Mouse (Mus musculus): Measurements from ENCODE around the gene Mycl. TPM values are rescaled to one million over a fixed set of nuclear protein-coding genes. Genes with fewer than 3 reads are reported as not detected.
"Not testable (repeated sequence)": the region's sequence is repeated elsewhere in the genome, so short reads cannot be mapped to it uniquely, and the experiment has no call there.

Mycl gene
- polyA plus RNA-seq, 1 experiment from 2014 or later: 82.3 TPM

GRCm38 (mm10) chr4:122983486-122984261, 11.8 kb upstream of the Mycl start:
- no peaks in the 10 kb centered on the region for H3K36me3 ChIP-seq
- peak overlapping the region; percentile 50; the same call in 1 of the 2 replicates for H3K27ac ChIP-seq
- no peaks in the 10 kb centered on the region for H3K9me3 ChIP-seq
- 25% methylated on average over 17 of the region's 17 CpGs for WGBS
- peaks cover 38% of the 10 kb centered on the region for H3K27me3 ChIP-seq (ENCODE audit: insufficient read depth, poor library complexity, severe bottlenecking)
- peaks cover 24% of the 10 kb centered on the region for H3K4me1 ChIP-seq (replicated peaks)
- no peak for DNase-seq (ENCODE audit: low spot score)
- H3K4me3 ChIP-seq: peak overlapping the region; percentile 39

- 56% methylated on average over 8 of the region's 8 CpGs for WGBS
- H3K9me3 ChIP-seq: no peaks in the 10 kb centered on the region
- no peak overlapping the region for H3K27ac ChIP-seq
- peaks cover 38% of the 10 kb centered on the region for H3K27me3 ChIP-seq (ENCODE audit: insufficient read depth, poor library complexity, severe bottlenecking)
- H3K4me1 ChIP-seq (replicated peaks): peaks cover 24% of the 10 kb centered on the region
- H3K36me3 ChIP-seq: no peaks in the 10 kb centered on the region
- DNase-seq (ENCODE audit: low spot score): peak; percentile 49
- H3K4me3 ChIP-seq: no peak overlapping the region
Measured at GRCm38 (mm10) chr4:122985110-122985509, 10.3 kb upstream of the Mycl start.

GRCm38 (mm10) chr4:122987421-122987820, 8.0 kb upstream of the Mycl start:
- DNase-seq (ENCODE audit: low spot score): no peak
- Histone ChIP-seq H3K27ac (no peak overlapping the region), H3K27me3 (ENCODE audit: insufficient read depth, poor library complexity, severe bottlenecking) (peaks cover 22% of the 10 kb centered on the region), H3K36me3 (no peaks in the 10 kb centered on the region), H3K9me3 (0 out of 2 replicates have a peak, but pooled peaks cover 7% of the 10 kb centered on the region), H3K4me1 (replicated peaks) (peaks cover 17% of the 10 kb centered on the region), H3K4me3 (no peak overlapping the region)
- 85% methylated on average over 4 of the region's 4 CpGs for WGBS

GRCm38 (mm10) chr4:122988004-122988403, 7.4 kb upstream of the Mycl start:
- H3K9me3 ChIP-seq, H3K4me3 ChIP-seq, H3K36me3 ChIP-seq, H3K27ac ChIP-seq: not testable (repeated sequence)
- WGBS: 50% methylated on average over 3 of the region's 3 CpGs
- H3K27me3 ChIP-seq (ENCODE audit: insufficient read depth, poor library complexity, severe bottlenecking): peaks cover 17% of the 10 kb centered on the region
- peaks cover 11% of the 10 kb centered on the region for H3K4me1 ChIP-seq (replicated peaks)
- peak; percentile 22 for DNase-seq (ENCODE audit: low spot score)

- no peak overlapping the region for H3K27ac ChIP-seq
- H3K36me3 ChIP-seq: no peaks in the 10 kb centered on the region
- 88% methylated on average over 1 of the region's 1 CpGs for WGBS
- H3K4me3 ChIP-seq: no peak overlapping the region
- no peaks in the 10 kb centered on the region for H3K27me3 ChIP-seq (ENCODE audit: insufficient read depth, poor library complexity, severe bottlenecking)
- DNase-seq (ENCODE audit: low spot score): no peak
- peaks cover 15% of the 10 kb centered on the region for H3K4me1 ChIP-seq (replicated peaks)
- 0 out of 2 replicates have a peak, but pooled peaks cover 7% of the 10 kb centered on the region for H3K9me3 ChIP-seq
Measured at GRCm38 (mm10) chr4:122991177-122991576, 4.3 kb upstream of the Mycl start.

- DNase-seq (ENCODE audit: low spot score): no peak
- no peaks in the 10 kb centered on the region for H3K36me3 ChIP-seq
- H3K4me3 ChIP-seq: no peak overlapping the region
- 0 out of 2 replicates have a peak, but pooled peaks cover 7% of the 10 kb centered on the region for H3K9me3 ChIP-seq
- H3K27me3 ChIP-seq (ENCODE audit: insufficient read depth, poor library complexity, severe bottlenecking): peaks cover 2% of the 10 kb centered on the region; the same call in 1 of the 2 replicates
- peaks cover 22% of the 10 kb centered on the region for H3K4me1 ChIP-seq (replicated peaks)
- 73% methylated on average over 3 of the region's 3 CpGs for WGBS
- no peak overlapping the region for H3K27ac ChIP-seq
Measured at GRCm38 (mm10) chr4:122992276-122992675, 3.2 kb upstream of the Mycl start.

- peaks cover 16% of the 10 kb centered on the region for H3K36me3 ChIP-seq
- no peak for DNase-seq (ENCODE audit: low spot score)
- H3K4me1 ChIP-seq (replicated peaks): peaks cover 58% of the 10 kb centered on the region
- 0 out of 2 replicates have a peak, but pooled peaks cover 1% of the 10 kb centered on the region for H3K9me3 ChIP-seq
- under 1% methylated on average over 32 of the region's 32 CpGs for WGBS
- H3K27ac ChIP-seq: peak overlapping the region; percentile 99
- H3K4me3 ChIP-seq: peak overlapping the region; percentile 97
- H3K27me3 ChIP-seq (ENCODE audit: insufficient read depth, poor library complexity, severe bottlenecking): peaks cover 2% of the 10 kb centered on the region; the same call in 1 of the 2 replicates
Measured at GRCm38 (mm10) chr4:122996221-122996617, 767 bp downstream of the Mycl start.

GRCm38 (mm10) chr4:122996618-122997381, 1.3 kb downstream of the Mycl start:
- Histone ChIP-seq H3K4me3 (peak overlapping the region; percentile 97), H3K9me3 (no peaks in the 10 kb centered on the region), H3K27me3 (ENCODE audit: insufficient read depth, poor library complexity, severe bottlenecking) (peaks cover 2% of the 10 kb centered on the region; the same call in 1 of the 2 replicates), H3K27ac (peak overlapping the region; percentile 99), H3K36me3 (peaks cover 21% of the 10 kb centered on the region), H3K4me1 (replicated peaks) (peaks cover 64% of the 10 kb centered on the region)
- DNase-seq (ENCODE audit: low spot score): peak; percentile 72
- WGBS: under 1% methylated on average over 47 of the region's 47 CpGs

GRCm38 (mm10) chr4:122998537-122999262, 3.2 kb downstream of the Mycl start:
- Histone ChIP-seq H3K9me3 (no peaks in the 10 kb centered on the region), H3K4me3 (peak overlapping the region; percentile 97), H3K4me1 (replicated peaks) (peaks cover 81% of the 10 kb centered on the region), H3K36me3 (peaks cover 40% of the 10 kb centered on the region), H3K27ac (peak overlapping the region; percentile 99), H3K27me3 (ENCODE audit: insufficient read depth, poor library complexity, severe bottlenecking) (peaks cover 2% of the 10 kb centered on the region; the same call in 1 of the 2 replicates)
- WGBS: 5% methylated on average over 12 of the region's 12 CpGs
- DNase-seq (ENCODE audit: low spot score): peak; percentile 89

- Histone ChIP-seq H3K4me3 (peak overlapping the region; percentile 97), H3K4me1 (replicated peaks) (peaks cover 84% of the 10 kb centered on the region), H3K27ac (peak overlapping the region; percentile 99), H3K36me3 (peaks cover 42% of the 10 kb centered on the region), H3K9me3 (no peaks in the 10 kb centered on the region), H3K27me3 (ENCODE audit: insufficient read depth, poor library complexity, severe bottlenecking) (peaks cover 2% of the 10 kb centered on the region; the same call in 1 of the 2 replicates)
- WGBS: 7% methylated on average over 4 of the region's 4 CpGs
- peak; percentile 81 for DNase-seq (ENCODE audit: low spot score)
Measured at GRCm38 (mm10) chr4:122999263-122999691, 3.8 kb downstream of the Mycl start.

GRCm38 (mm10) chr4:123000130-123000529, 4.7 kb downstream of the Mycl start:
- WGBS: 36% methylated on average over 14 of the region's 14 CpGs
- no peak for DNase-seq (ENCODE audit: low spot score)
- H3K9me3 ChIP-seq: no peaks in the 10 kb centered on the region
- peaks cover 2% of the 10 kb centered on the region; the same call in 1 of the 2 replicates for H3K27me3 ChIP-seq (ENCODE audit: insufficient read depth, poor library complexity, severe bottlenecking)
- peak overlapping the region; percentile 99 for H3K27ac ChIP-seq
- H3K4me1 ChIP-seq (replicated peaks): peaks cover 85% of the 10 kb centered on the region
- H3K4me3 ChIP-seq: peak overlapping the region; percentile 97
- peaks cover 42% of the 10 kb centered on the region for H3K36me3 ChIP-seq

GRCm38 (mm10) chr4:123000617-123001342, 5.3 kb downstream of the Mycl start:
- H3K27me3 ChIP-seq (ENCODE audit: insufficient read depth, poor library complexity, severe bottlenecking): peaks cover 2% of the 10 kb centered on the region; the same call in 1 of the 2 replicates
- H3K36me3 ChIP-seq: peaks cover 42% of the 10 kb centered on the region
- peaks cover 87% of the 10 kb centered on the region for H3K4me1 ChIP-seq (replicated peaks)
- no peak for DNase-seq (ENCODE audit: low spot score)
- peak overlapping the region; percentile 97 for H3K4me3 ChIP-seq
- WGBS: 33% methylated on average over 17 of the region's 17 CpGs
- H3K27ac ChIP-seq: peak overlapping the region; percentile 99
- no peaks in the 10 kb centered on the region for H3K9me3 ChIP-seq
